Mouse (Mus musculus): ENCODE results near the gene Rab11fip5.

DNA sequence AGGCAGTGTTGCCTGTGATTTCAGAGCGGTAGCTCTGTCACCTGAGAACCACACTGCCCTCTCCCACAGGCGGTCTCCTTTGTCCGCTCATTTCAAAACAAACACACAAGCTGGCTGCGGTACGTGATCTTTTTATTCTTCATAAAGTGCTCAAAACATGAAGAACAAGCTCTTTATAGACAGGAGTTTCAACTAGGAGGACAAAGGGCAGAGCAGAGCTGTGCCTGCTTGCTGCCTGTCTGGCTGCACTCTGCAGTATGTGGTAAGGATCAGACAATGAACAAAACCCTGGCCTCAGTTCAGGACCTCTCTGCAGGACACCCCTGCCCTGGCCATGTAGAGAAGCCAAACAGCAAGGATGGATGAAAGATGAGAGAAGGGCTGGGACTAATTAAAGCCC is 39.6 kb downstream of the Rab11fip5 start:
- TF ChIP-seq POLR2A (IDR thresholded peaks at IDR 0.05; ENCODE audit: insufficient read length, low read depth) (no peak), MYOD1 (IDR thresholded peaks at IDR 0.05; ENCODE audit: control insufficient read depth in 1 of 3, insufficient read length in 2 of 3, low read depth in 2 of 3) (no peak)

All from myocyte (in vitro differentiated cells).